Mouse (Mus musculus): ENCODE measurements around the gene Tph2.

Tph2 gene

DNA sequence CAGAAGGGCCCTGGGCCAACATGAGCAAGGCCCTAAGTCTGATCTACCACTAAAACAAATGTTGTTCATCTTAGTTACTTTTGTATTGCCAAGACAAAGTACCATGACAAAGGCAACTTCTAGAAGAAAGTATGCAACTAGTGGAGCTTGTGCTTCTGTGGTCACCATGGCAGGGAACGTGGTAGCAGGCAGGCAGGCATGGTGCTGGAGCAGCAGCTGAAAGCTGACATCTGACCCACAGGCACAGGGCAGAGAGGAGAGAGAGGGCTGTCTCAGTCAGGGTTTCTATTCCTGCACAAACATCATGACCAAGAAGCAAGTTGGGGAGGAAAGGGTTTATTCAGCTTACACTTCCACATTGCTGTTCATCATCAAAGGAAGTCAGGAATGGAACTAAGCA lies 56.9 kb downstream of the Tph2 start:
- no peak for DNase-seq

- DNase-seq, result no peak
Observed at GRCm38 (mm10) chr10:115125550-115125949, 59.3 kb downstream of the Tph2 start.

DNA sequence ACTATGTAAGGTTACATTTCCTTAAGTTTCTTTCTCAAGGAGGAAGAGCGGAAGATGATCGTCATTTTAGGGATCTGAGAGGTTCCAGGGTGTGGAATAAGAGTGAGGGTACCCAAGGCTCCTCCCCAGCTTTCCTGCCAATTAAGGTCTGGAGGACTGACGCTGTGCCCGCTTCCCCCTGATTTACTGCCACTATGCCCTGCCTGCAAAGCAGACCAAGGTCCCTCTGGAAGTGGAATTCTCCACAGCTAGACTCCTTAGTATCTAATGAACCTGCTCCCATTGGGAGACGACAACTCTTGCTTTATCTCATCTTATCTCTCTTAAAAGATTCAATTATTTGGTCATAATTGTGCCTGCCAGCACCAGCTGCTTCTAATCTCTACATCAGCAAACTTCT lies 59.8 kb downstream of the Tph2 start:
- no peak for DNase-seq

- DNase-seq, result no peak
Observed at GRCm38 (mm10) chr10:115107666-115108540, 76.9 kb downstream of the Tph2 start.

DNA sequence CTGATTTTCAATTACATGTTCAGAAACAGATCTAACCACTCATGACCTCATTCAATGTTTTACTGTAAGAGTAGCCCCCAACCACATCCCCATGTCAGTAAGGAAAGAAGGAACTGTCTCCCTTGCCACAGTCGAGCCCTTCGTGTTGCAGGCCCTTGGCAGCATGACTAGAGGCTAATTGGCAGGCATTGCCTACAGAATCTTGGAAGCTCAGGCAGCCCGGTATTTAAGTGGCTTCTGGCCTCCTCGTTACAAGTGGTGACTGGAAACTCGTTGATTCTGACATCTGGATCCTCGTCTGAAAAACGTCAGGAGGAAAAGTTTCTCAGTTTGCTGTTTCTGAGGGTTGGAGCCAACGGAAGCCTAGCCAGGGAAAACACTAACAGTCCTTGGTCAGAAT lies 80.6 kb downstream of the Tph2 start:
- no peak for DNase-seq

DNA sequence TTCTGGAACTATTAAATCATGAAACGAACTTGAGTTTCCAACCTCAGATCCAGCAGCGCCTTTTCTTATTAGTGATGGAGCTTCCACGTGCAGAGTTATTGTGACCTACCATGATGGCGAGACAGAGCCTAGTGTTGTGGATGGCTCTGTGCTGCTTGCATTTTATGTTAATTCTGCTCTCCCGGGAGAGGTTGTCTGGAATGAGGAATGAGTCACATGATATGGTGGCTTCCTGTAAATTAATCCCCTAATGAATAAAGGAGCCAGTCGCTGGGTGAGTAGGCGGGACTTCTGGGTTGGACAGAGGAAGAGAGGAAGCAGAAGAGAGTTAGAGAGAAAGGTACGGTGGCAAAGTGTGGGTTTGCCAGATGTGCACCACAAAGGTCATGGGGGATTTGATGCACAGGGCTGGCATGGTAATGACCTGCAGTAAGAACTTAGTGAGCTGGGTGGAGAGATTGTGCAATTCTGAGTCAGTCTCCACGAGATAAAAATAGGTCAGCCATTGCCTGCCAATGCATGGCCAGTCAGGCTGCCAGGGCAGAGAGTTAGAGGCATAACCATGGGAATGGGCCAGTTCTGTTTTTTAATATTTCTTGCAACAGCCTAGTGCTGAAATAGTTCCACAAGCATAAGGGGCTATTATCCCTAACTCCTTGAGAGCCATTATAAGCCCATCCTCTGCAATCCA lies 84.8 kb downstream of the Tph2 start:
- no peak for DNase-seq

DNA sequence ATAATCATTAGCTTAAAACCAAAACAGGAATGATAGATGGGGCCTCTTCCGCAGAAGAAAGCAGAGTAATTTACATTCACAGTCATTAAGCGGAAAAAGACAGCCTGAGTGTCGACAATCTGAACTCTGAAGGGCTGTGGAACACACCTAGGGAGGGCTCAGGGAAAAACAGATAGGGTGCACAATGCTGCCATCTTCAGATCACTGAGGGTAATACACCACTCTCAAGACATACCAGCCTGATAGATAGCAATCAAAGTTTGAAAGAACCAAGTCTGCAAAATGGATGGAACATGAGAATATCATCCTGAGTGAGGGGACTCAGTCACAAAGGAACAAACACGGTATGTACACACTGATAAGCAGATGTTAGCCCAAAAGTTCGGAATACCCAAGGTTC lies 87.7 kb downstream of the Tph2 start:
- DNase-seq, result no peak

DNA sequence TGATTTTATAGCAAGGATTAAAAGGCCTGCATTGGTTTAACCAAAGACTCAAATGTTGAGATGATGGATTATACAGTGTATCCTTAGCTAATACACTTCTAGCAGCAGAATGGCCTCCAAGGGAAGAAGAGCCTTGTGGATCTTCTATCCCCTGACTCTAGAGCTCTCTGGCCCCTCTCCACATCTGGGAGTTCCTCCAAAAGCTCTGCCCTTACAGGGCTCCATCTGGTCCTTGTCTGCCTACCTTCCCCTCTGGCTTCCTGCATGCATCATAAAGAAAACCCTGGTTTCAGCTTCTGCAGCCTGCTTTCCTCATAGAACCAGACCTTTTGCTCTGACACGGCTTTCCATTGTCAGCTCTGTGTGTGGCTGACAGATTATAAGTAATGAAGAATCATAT lies 88.6 kb downstream of the Tph2 start:
- DNase-seq, result no peak

GRCm38 (mm10) chr10:115078232-115078631 lies 106.6 kb downstream of the Tph2 start:
- DNase-seq, result no peak

GRCm38 (mm10) chr10:115069123-115069911 lies 115.5 kb downstream of the Tph2 start:
- no peak for DNase-seq

DNA sequence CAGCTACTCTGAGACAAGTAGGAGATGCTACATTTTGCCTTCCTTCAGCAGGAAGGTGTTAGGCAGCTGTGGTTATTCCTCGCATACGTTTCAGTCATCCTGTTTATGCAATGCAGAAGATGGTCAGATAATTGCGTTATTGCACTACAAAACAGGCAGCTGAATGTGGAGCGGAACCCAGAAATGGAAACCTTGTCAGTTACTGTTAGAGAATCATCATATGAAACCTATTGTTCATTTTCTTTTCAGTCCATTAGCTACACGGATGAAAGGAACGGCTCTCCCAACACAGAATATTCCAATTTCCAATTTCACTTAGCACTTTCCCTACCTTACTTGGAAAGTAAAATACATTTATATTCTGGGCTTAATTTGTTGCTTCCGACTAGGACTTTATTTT lies 120.9 kb downstream of the Tph2 start:
- DNase-seq, result no peak

DNA sequence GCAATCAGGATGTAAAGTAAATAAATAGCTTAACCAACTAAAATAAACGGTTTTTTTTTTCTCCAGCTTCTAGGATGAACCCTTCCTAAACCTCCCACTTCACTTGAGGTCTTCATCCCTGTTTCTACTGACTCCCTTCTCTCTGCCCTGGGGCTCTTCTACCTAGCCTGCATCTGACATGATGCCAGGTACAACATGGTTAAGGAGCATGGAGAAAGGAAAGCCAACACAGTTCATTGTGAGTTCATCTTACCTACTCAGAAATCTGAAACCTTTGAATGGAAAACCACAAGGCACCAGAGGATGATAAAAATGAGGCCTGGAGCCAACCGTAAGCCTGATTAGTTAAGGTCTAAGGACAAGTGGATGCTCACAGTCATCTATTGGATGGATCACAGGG lies 123.3 kb downstream of the Tph2 start:
- DNase-seq, result no peak

DNA sequence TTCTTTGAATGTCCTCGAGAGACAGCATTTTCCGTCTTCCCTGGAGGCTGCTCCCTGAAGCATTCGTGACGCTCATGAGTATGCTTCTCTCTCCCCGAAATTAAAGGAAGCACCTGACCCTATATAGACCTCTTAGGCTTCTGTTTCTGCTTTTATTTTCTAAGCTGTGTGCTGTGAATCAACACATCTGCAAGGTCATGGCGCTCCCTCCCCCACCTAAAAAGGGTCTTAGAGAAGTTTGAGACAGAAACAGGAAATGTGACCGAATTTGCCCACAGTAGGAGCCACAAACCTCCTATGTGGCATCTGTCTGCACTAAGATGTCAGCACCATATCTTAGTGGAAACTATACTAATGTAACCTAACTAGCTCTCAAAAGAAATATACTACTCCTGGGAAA lies 124.1 kb downstream of the Tph2 start:
- DNase-seq, result no peak

DNA sequence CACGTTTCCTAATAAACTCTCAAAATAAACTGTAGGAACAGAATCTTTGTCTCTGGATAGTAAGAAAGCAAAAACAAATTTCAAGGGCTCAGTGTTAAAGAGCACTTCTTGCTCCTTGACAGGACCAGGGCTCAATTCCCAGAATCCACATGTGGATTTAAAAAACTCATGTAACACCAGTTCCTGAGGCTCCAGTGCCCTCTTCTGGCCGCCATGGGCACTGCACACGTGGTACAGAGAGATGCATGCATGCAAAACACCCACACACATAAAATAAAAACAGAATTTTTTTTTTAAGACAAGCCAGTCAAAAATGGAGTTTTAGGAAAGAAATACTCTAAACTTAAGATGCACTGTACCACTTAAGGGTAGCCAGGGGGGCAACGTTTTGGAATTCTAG lies 133.2 kb downstream of the Tph2 start:
- no peak for DNase-seq

GRCm38 (mm10) chr10:115050674-115051073 lies 134.1 kb downstream of the Tph2 start:
- no peak for DNase-seq

DNA sequence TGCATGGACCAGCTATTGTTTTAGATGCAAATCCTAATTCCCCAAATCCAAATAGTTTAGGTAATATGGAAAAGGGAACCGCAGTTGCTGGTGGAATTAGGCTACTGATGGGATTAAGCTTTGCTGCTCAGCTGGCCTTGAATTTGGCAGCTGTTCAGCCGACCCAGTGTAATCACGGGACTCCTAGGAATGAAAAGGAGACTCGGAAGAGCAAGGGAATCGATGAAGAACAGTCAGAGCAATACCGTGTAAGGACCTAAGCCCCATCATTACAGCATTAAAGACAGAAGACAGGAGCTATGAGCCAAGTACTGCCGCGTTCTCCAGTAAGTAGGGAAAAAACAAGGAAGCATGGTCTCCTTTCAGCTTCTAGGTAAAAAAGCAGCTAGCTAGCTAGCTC lies 134.6 kb downstream of the Tph2 start:
- no peak for DNase-seq

DNA sequence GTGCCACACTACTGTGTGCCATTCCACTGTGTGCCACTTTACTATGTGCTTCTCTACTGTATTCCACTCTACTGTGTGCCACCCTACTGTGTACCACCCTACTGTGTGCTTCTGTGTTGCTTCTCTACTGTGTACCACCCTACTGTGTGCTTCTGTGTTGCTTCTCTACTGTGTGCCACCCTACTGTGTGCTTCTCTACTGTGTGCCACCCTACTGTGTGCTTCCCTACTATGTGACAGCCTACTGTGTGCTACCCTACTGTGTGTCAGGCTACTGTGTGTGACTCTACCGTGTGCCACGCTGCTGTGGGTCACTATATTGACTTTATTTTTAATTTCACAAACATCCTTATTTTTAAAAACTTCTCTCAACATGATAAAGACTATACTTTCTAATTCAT lies 136.3 kb downstream of the Tph2 start:
- DNase-seq, result no peak

- no peak for DNase-seq
Observed at GRCm38 (mm10) chr10:115035748-115036147, 149.1 kb downstream of the Tph2 start.
